Mouse (Mus musculus): ENCODE data around the gene Nme9.

The Nme9 gene

GRCm38 (mm10) chr9:99451161-99451560 is at the start of gene Nme9:
Nme9 (plus strand) TSS chr9:99451475.
- DNase-seq (ENCODE audit: low read depth): no peak

DNA sequence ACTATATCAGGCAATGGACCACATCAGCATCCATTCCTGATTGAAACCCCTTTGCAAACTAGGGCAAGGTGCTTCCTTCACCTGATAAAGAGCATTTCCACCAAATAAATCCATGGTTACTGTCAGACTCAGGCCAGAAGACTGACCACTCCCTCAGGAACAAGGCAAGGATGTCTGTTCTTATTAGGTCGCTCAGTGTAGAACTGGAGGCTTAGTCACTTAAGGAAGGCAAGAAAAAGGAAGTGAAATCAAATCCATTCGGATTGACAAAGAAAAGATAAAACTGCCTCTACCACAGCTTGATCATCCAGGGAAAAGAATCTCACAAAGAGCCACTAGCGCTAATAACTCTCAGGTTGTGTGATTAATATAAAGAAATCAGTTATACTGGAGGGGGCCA is 42.0 kb upstream of the Nme9 start:
- no peak for DNase-seq (ENCODE audit: low read depth)

DNA sequence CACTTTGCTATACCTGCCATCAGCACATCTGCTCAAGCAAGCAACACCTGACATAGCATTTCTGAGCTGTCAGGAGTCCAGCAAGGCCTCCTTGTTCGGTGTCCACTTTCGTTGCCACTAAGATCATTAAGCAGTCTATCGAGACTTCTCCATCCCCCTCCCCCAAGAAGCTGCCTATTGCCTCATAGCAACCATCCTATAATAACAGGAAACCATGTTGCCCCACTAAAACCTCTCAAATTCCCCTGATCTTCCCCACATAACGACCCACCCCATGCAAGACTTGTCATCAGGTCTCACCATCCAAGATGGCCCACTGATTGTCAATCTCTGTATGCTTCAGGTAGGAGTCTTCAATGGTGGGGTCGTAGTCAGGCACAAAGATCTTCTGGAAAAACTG is 40.2 kb upstream of the Nme9 start:
- no peak for DNase-seq (ENCODE audit: low read depth)

DNA sequence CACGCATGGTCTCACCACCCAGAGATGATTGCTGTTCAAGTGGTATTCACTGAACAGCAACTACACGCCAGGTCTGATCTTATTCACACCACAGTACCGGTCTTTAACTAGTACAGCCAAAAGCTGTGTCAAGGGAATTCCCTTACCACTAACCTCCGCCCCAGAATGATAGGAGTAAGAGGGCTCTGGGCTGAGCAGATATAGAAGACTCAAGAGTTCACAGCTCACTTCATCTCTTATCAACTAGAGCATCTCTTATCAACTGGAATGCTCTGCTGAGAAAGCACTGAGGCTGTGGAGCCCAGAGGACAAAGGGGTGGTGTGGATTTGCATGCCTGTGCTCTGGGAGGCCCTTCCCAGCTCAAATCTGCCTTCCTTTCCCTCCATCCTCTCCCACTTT is 39.5 kb upstream of the Nme9 start:
- no peak for DNase-seq (ENCODE audit: low read depth)

GRCm38 (mm10) chr9:99416809-99417208 is 34.5 kb upstream of the Nme9 start:
- DNase-seq (ENCODE audit: low read depth): no peak

- no peak for DNase-seq (ENCODE audit: low read depth)
These were observed 33.9 kb upstream of the Nme9 start for GRCm38 (mm10) chr9:99417288-99417846.

GRCm38 (mm10) chr9:99418377-99418776 is 32.9 kb upstream of the Nme9 start:
- no peak for DNase-seq (ENCODE audit: low read depth)

- DNase-seq (ENCODE audit: low read depth): no peak
These were observed 31.1 kb upstream of the Nme9 start for GRCm38 (mm10) chr9:99419951-99420701.

DNA sequence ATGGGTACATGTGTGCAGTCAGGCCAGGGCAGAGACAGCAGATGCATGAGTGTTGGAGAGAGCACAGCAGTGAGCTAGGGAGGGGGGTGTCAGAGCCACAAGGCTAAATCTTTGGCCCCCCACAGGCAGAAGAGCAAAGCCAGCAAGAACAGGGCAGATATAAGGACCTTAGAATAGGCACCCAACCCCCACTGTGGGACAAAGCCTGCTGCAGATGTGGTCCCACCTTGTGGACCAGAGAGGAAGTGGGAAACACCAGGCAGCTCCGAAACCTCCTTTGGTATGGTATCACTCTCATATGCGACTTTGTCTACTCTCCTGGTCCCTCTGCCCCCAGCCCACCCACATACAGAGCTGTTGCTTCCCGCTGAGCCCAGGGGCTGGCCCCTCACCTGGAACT is 29.4 kb upstream of the Nme9 start:
- DNase-seq (ENCODE audit: low read depth): no peak

DNA sequence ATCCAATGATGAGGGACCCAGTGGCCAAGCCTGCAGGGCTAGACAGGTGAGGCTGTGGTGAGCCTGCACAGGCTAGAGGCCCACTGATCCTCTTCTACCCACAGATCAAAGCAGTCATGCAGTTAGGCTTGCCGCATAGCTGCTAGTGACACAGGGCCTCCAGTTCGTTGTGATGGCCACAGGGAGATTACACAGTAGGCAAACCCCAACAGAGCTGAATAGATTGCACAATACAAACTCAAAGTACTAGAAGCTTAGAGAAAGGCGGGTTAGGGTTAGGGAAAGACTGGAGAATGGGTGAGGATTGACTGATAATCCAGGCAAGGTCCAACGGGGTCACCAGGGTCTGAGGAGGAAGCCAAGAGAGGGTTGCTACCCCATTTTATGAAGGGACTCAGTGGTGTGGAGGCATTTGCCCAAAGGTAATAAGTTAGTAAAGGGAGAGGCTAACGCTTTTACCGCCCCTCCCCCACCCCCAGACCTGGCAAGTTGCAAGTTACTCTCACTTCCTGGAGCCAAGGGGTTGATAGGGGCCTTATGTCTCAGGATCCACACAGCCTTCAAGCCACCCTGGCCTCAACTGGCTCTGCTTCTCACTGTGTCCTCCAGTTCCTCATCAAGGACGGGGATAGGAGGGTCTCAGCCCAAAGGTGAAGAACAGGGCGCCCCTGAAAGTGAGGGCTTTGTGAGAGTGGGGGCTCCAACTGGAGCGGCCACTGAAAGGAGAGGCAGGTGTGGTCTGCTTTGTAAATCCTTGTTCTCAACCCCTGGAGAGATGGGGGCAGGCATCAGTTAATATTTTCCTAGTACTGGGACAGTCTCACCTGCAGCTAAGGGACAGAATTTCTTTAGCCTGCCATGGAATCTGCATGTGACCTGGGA is 27.3 kb upstream of the Nme9 start:
- no peak for DNase-seq (ENCODE audit: low read depth)

DNA sequence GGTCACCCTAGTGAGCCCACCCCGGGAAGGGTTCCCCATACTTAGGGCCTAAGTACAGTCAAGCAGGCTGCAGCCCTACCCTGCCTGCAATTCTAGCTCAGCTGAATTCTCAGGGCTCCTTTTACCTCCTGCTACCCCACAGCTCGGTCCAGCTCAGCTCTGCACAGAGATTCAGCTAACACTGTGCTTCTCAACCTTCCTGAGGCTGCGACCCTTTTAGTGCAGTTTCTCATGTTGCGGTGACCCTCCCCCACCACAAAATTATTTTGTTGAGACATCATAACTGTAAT is 26.8 kb upstream of the Nme9 start:
- no peak for DNase-seq (ENCODE audit: low read depth)

GRCm38 (mm10) chr9:99425262-99425661 is 26.0 kb upstream of the Nme9 start:
- DNase-seq (ENCODE audit: low read depth): no peak

DNA sequence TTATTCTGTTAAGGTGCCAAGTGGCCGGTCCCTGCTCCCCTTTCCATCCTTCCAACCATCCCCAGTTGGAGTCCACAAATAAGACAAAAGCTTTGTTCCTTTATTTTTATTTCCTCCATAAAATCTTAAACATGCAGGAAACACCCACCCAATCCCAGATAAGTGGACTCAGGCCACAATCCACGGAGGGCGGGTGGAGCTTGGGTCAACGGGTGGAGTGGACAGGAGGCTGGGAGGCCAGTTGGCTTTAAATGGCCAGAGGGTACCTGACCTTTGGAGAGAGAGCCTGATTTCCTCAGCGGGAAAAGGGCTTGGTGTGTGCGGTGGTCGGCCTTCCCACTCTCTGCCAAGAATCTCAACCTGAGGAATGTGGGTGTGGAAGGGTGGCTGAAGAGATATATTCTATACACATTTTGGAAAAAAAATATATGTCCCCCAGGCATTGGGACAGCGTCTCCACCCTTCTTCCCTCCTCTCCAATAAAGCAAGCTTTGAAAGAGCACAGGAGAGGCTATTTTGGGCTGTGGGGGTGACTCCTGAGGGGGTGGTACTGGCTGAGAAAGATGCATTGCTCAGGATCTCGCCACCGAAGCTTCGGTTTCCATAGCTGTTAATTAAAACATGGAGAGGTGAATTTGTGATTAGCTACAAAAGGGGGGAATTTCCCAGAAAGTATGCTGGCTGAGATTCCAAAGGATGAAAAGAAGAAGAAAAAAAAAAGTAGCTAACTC is 22.5 kb upstream of the Nme9 start:
- DNase-seq (ENCODE audit: low read depth): no peak

GRCm38 (mm10) chr9:99429845-99430244 is 21.4 kb upstream of the Nme9 start:
- no peak for DNase-seq (ENCODE audit: low read depth)

DNA sequence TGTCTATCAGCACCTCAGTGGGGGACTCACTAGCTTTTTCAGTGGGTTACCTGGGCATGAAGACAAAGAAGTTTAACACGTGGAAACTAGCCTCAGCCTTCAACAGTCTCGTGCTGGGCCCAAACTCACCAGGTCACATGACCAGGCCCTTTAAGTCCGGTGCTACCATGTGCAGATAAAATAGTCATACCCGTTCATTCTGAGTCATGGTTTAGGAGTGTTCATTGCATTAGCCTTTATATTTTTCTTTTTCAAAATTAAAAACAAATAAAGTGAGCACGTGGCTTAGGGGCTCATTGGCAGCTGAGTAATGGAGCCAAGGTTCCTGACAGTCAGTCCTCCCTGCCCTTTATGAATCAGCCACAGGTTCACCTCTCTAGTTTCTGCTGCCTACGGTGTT is 20.5 kb upstream of the Nme9 start:
- DNase-seq (ENCODE audit: low read depth): no peak

GRCm38 (mm10) chr9:99431346-99431745 is 19.9 kb upstream of the Nme9 start:
- no peak for DNase-seq (ENCODE audit: low read depth)

GRCm38 (mm10) chr9:99431963-99432362 is 19.3 kb upstream of the Nme9 start:
- DNase-seq (ENCODE audit: low read depth): no peak

DNA sequence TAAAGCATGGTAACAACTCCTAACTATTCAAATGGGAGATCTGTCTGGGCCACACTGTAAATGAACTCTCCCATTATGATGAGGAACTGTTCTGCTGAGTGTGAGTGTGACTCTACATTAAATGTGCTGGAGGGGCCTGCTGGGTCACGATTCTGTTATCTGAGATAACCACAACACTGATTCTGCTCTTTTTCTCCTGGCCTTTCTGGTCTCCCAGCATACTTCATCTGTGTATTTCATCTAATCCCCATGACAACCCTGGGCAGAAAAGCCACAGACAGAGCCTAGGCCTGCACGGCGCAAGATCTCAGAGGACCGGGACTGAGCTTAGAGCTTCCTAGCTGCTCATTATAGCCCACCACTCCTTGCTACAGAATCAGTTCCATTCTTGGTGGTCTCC is 18.8 kb upstream of the Nme9 start:
- DNase-seq (ENCODE audit: low read depth): no peak

DNA sequence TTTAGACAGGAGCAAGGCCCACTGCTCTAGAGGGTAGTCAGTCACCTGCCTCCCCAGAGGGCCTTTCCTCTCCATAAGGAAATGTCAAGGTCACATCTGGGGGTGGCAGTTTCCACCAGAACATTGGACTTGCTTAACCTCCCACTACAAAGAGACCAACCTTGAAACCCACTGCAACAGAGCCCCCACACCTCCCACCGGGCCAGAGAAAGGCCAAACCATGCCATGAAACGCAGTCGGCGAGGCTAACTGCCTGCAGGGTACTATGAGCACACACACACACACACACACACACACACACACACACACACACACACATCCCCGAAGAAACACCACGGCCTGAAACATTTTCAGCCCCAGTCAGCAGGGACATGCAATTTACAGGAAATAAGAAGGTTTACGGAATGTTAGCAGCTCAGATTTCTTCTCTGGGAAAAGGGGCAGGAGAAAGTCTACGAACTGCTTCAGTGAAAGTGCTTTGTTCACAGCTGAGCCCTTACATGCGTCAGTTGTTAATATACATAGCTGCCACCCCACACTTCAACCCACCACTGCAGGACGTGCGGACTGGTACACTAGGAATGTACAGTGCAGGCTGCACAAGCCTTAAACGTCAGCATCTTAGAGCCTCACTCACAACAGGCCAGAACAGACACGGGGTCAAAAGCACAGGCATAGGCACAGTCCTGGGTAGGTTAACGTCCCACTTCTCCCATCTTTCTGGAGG is 16.2 kb upstream of the Nme9 start:
- DNase-seq (ENCODE audit: low read depth): no peak

DNA sequence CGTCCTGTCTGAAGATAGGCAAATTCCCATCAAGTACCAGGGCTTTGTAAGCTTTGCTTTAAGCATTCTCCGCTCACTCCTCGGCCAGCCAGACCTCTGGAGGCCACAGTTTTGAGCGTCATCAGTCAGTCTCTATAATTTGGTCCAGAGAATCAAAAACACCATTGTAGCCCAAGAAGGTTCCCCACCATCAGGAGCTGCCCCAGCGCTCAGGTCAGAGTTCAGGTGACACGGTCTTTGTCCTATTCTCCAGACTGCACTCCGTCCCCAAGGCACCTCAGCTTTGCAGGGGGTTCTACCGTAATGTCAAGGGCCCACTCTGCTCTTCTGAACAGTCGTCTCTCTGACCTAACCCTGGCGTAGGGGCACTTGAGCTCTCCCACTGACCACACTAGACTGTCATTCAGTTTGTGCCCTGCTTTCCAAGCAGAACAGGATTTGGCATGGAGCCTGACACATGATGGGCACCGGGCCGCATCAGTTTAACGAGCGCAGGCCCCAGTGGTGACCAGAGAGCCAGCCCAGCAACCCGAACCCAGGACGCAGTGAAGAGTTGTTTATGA is 15.6 kb upstream of the Nme9 start:
- no peak for DNase-seq (ENCODE audit: low read depth)

- DNase-seq (ENCODE audit: low read depth): no peak
These were observed 14.9 kb upstream of the Nme9 start for GRCm38 (mm10) chr9:99436182-99437030.
